Mouse (Mus musculus): ENCODE data around the gene Yod1. TPM values are rescaled to one million over a fixed set of nuclear protein-coding genes. Genes with fewer than 3 reads are reported as not detected.

The Yod1 gene
- polyA plus RNA-seq, 1 experiment from 2014 or later: 7.5 TPM

DNA sequence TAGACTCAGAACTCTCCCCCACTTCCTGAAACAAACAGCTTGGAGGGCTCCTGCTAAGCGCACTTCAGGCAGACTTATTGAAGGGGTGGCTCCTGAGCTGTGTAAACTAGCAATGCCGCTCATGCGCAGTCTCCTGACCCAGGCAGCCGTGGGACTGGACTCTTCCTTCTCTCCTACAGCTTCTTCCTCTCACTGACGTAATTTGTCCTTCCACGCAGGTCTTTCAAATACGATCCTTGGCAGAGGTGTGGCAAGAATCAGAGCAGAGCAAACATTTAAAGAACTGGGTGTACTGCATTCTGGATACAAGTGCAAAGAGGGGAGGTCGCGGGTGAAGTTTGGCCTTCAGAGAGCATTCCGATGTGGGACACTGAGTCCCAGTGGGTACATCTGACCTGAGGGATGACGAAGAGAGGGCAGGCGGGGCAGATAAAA lies 46.9 kb downstream of the Yod1 start:
- 85% methylated on average over 12 of the region's 12 CpGs for WGBS
- no peaks in the 10 kb centered on the region for H3K4me1 ChIP-seq (ENCODE audit: control insufficient read depth, insufficient read depth, low read length)
- DNase-seq (ENCODE audit: low spot score): no peak

DNA sequence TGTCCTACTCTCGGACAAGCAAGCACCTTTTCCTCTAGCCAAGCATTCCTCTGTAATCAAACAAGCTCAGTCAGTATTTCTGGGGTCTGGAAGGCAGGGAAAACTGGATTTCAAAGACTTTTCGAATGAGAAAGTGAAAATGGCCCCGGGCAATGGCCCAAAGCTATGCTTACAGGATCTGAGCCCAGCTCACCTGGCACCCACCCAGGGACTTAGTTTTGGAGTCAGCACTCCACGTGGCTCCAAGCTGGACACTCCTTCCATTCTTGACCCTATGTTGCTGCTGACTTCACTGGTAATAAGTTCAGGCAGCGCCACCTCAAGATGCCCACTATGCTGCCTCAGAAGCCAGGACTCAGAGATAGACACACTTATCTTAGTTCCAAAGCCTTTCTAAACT lies 49.9 kb downstream of the Yod1 start:
- Histone ChIP-seq H3K4me2 (ENCODE audit: low read depth, low read length) (no peak overlapping the region), H3K4me3 (ENCODE audit: low read depth, low read length) (no peak overlapping the region), H3K9me3 (replicated peaks; ENCODE audit: control insufficient read depth, low read length) (no peaks in the 10 kb centered on the region), H3K9ac (replicated peaks; ENCODE audit: low read length) (no peak overlapping the region), H3K27me3 (ENCODE audit: control insufficient read depth, insufficient read depth, low read length) (no peaks in the 10 kb centered on the region), H3K4me1 (ENCODE audit: control insufficient read depth, insufficient read depth, low read length) (no peaks in the 10 kb centered on the region), H3K36me3 (replicated peaks; ENCODE audit: control insufficient read depth, insufficient read depth, low read depth, low read length) (no peaks in the 10 kb centered on the region), H3K27ac (replicated peaks; ENCODE audit: low read depth, low read length) (no peak overlapping the region)
- ATAC-seq (replicated peaks; ENCODE audit: insufficient number of reproducible peaks, low FRiP score, low TSS enrichment, low read depth) (no peak), DNase-seq (ENCODE audit: low spot score) (no peak)
- 80% methylated on average over 5 of the region's 5 CpGs for WGBS

More for the DNA sequence above, 46.9 kb downstream of the Yod1 start:
- no peak for ATAC-seq (replicated peaks; ENCODE audit: insufficient number of reproducible peaks, low FRiP score, low TSS enrichment, low read depth)
- H3K27me3 ChIP-seq (ENCODE audit: control insufficient read depth, insufficient read depth, low read length): no peaks in the 10 kb centered on the region
- no peak overlapping the region for H3K4me2 ChIP-seq (ENCODE audit: low read depth, low read length)
- H3K9ac ChIP-seq (replicated peaks; ENCODE audit: low read length): no peak overlapping the region
- no peaks in the 10 kb centered on the region for H3K9me3 ChIP-seq (replicated peaks; ENCODE audit: control insufficient read depth, low read length)
- no peak overlapping the region for H3K27ac ChIP-seq (replicated peaks; ENCODE audit: low read depth, low read length)
- H3K36me3 ChIP-seq (replicated peaks; ENCODE audit: control insufficient read depth, insufficient read depth, low read depth, low read length): no peaks in the 10 kb centered on the region
- no peak overlapping the region for H3K4me3 ChIP-seq (ENCODE audit: low read depth, low read length)

DNA sequence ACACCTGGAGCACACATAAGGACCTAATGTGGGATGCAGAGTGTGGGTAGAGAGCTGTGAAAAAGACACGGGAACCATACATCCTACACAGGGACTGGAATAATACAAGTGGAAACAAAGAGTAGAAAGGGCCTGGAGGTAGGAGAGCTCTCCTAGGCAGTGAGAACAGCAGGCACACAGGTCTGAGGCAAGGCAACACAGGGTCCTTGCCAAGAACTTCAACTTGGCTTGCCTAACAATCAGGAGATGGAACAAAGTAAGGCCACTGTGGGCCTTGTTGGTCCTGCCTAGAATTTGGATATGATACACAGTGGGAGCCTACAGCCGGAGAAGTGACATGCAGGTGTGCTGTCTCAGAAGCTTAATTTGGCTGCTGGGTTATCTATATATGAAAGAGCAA lies 52.8 kb downstream of the Yod1 start:
- Histone ChIP-seq H3K4me3 (ENCODE audit: low read depth, low read length) (no peak overlapping the region), H3K36me3 (replicated peaks; ENCODE audit: control insufficient read depth, insufficient read depth, low read depth, low read length) (no peaks in the 10 kb centered on the region), H3K4me1 (ENCODE audit: control insufficient read depth, insufficient read depth, low read length) (no peaks in the 10 kb centered on the region), H3K27me3 (ENCODE audit: control insufficient read depth, insufficient read depth, low read length) (no peaks in the 10 kb centered on the region), H3K4me2 (ENCODE audit: low read depth, low read length) (no peak overlapping the region), H3K27ac (replicated peaks; ENCODE audit: low read depth, low read length) (no peak overlapping the region), H3K9me3 (replicated peaks; ENCODE audit: control insufficient read depth, low read length) (no peaks in the 10 kb centered on the region), H3K9ac (replicated peaks; ENCODE audit: low read length) (no peak overlapping the region)
- WGBS: 90% methylated on average over 2 of the region's 2 CpGs
- ATAC-seq (replicated peaks; ENCODE audit: insufficient number of reproducible peaks, low FRiP score, low TSS enrichment, low read depth) (no peak), DNase-seq (ENCODE audit: low spot score) (no peak)

DNA sequence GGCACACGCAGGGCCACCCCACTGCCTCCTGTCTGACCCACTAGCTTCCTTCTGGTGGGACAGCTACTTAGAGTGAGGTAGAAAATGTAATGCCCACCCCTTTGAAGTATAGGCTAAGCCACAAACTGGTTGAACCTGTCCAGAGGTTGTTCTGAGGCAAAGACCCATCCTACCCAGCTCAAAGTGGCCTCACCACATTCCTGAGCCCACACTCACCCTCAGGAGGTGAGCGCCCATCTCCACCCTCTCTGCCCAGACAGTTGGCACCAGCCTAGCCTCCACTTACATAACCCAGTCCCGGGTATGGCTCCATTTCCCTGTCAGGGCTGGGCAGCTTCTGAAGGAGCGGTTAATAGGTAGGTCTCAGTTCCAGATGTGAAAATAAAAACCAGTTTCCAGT lies 53.4 kb downstream of the Yod1 start:
- Histone ChIP-seq H3K4me1 (ENCODE audit: control insufficient read depth, insufficient read depth, low read length) (no peaks in the 10 kb centered on the region), H3K4me2 (ENCODE audit: low read depth, low read length) (no peak overlapping the region), H3K27ac (replicated peaks; ENCODE audit: low read depth, low read length) (no peak overlapping the region), H3K9ac (replicated peaks; ENCODE audit: low read length) (no peak overlapping the region), H3K27me3 (ENCODE audit: control insufficient read depth, insufficient read depth, low read length) (no peaks in the 10 kb centered on the region), H3K9me3 (replicated peaks; ENCODE audit: control insufficient read depth, low read length) (no peaks in the 10 kb centered on the region), H3K36me3 (replicated peaks; ENCODE audit: control insufficient read depth, insufficient read depth, low read depth, low read length) (no peaks in the 10 kb centered on the region), H3K4me3 (ENCODE audit: low read depth, low read length) (no peak overlapping the region)
- ATAC-seq (replicated peaks; ENCODE audit: insufficient number of reproducible peaks, low FRiP score, low TSS enrichment, low read depth) (peak; percentile 44; the same call in 1 of the 2 replicates), DNase-seq (ENCODE audit: low spot score) (peak; percentile 9)
- 79% methylated on average over 4 of the region's 4 CpGs for WGBS

DNA sequence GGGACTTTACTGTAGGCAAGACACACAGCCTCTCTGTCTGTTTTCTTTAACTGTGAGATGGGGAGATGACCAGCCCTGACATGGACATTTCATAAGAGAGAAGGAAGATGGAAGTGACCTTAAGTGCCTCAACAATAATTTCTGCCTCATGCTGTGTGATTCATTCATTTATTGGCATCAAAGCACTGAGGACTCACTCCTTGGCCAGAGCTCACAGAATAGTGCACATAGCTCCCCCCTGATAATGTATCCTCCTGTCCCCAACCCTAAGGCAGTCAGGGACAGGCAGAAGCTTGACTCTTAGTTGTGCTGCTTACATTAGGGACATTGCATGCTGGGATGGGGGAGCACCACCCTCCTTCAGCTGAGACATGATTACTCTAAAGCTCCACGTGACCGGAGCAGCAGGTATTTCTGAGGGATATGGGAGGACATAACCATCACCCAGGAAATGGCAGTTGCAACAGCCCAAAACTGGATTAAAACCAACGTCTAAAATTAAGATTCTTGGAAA lies 53.9 kb downstream of the Yod1 start:
- H3K27me3 ChIP-seq (ENCODE audit: control insufficient read depth, insufficient read depth, low read length): no peaks in the 10 kb centered on the region
- ATAC-seq (replicated peaks; ENCODE audit: insufficient number of reproducible peaks, low FRiP score, low TSS enrichment, low read depth) (no peak), DNase-seq (ENCODE audit: low spot score) (no peak)
- 65% methylated on average over 3 of the region's 3 CpGs for WGBS
- no peaks in the 10 kb centered on the region for H3K9me3 ChIP-seq (replicated peaks; ENCODE audit: control insufficient read depth, low read length)
- H3K4me2 ChIP-seq (ENCODE audit: low read depth, low read length): no peak overlapping the region
- no peaks in the 10 kb centered on the region for H3K36me3 ChIP-seq (replicated peaks; ENCODE audit: control insufficient read depth, insufficient read depth, low read depth, low read length)
- H3K9ac ChIP-seq (replicated peaks; ENCODE audit: low read length): no peak overlapping the region
- H3K4me1 ChIP-seq (ENCODE audit: control insufficient read depth, insufficient read depth, low read length): no peaks in the 10 kb centered on the region
- no peak overlapping the region for H3K4me3 ChIP-seq (ENCODE audit: low read depth, low read length)
- H3K27ac ChIP-seq (replicated peaks; ENCODE audit: low read depth, low read length): no peak overlapping the region

Other genes starting within 250 kb of the Yod1 start
- gene Zp3r, start 87.7 kb upstream of the Yod1 start, polyA plus RNA-seq (2014; fragmentation: Nextera tagmentation; extraction: Ambion mirVana): not detected in 2 replicates
- not detected in 2 replicates for gene C4bp, start 55.7 kb upstream of the Yod1 start, polyA plus RNA-seq (2014; fragmentation: Nextera tagmentation; extraction: Ambion mirVana)
- gene Gm29427, start 1.5 kb upstream of the Yod1 start, polyA plus RNA-seq (2014; fragmentation: Nextera tagmentation; extraction: Ambion mirVana): not detected in 2 replicates
- gene Pfkfb2, start 11.9 kb downstream of the Yod1 start, polyA plus RNA-seq (2014; fragmentation: Nextera tagmentation; extraction: Ambion mirVana): 5.1 and 5.7 TPM in 2 replicates
- 0.67 and 0.89 TPM in 2 replicates for gene AA986860, start 14.6 kb downstream of the Yod1 start, polyA plus RNA-seq (2014; fragmentation: Nextera tagmentation; extraction: Ambion mirVana)
- not detected in 2 replicates for gene Fcamr, start 83.6 kb downstream of the Yod1 start, polyA plus RNA-seq (2014; fragmentation: Nextera tagmentation; extraction: Ambion mirVana)
- gene Pigr, start 109.4 kb downstream of the Yod1 start, polyA plus RNA-seq (2014; fragmentation: Nextera tagmentation; extraction: Ambion mirVana): not detected in 2 replicates
- gene Fcmr, start 148.3 kb downstream of the Yod1 start, polyA plus RNA-seq (2014; fragmentation: Nextera tagmentation; extraction: Ambion mirVana): not detected in 2 replicates
- not detected in 2 replicates for gene Il24, start 170.1 kb downstream of the Yod1 start, polyA plus RNA-seq (2014; fragmentation: Nextera tagmentation; extraction: Ambion mirVana)
- not detected in 2 replicates for gene Il20, start 194.1 kb downstream of the Yod1 start, polyA plus RNA-seq (2014; fragmentation: Nextera tagmentation; extraction: Ambion mirVana)
- gene Il19, start 222.8 kb downstream of the Yod1 start, polyA plus RNA-seq (2014; fragmentation: Nextera tagmentation; extraction: Ambion mirVana): 0.21 TPM in 1 of 2 replicates, not detected in the other

All from embryonic facial prominence, embryonic 11.5 days (tissue).